Mouse (Mus musculus) liver, embryonic 14.5 days (tissue): ENCODE measurements around the gene Grm8.

ENCODE experiments used
- CTCF ChIP-seq: IDR thresholded peaks from 2 replicates; pipeline ENCODE4 v1.5.1; 2016; ENCODE audit warnings: antibody characterized with exemption, low read depth, control low read depth
- EP300 ChIP-seq: IDR thresholded peaks from 2 replicates; pipeline ENCODE4 v1.6.1; 2016; ENCODE audit warnings: antibody characterized with exemption, low read depth

- TF ChIP-seq CTCF (no peak), EP300 (no peak)
Observed at GRCm38 (mm10) chr6:27645054-27645453, 489.9 kb downstream of the Grm8 start.
